Mouse (Mus musculus): Measurements from ENCODE around the gene Ankrd54. TPM values are rescaled to one million over a fixed set of nuclear protein-coding genes. Genes with fewer than 3 reads are reported as not detected.
A peak's percentile ranks its signal among the peaks of the same experiment; 100 is the strongest.
"Not testable (repeated sequence)": the region's sequence is repeated elsewhere in the genome, so short reads cannot be mapped to it uniquely, and the experiment has no call there.

Ankrd54 gene
- total RNA-seq, 2 experiments from 2014 or later: 23.9 to 26.5 TPM

GRCm38 (mm10) chr15:79044837-79045236, 17.9 kb downstream of the Ankrd54 start:
- DNase-seq (ENCODE audit: low spot score in 2 of 2): no peak

- no peak for DNase-seq (ENCODE audit: low spot score in 2 of 2)
These were observed 19.8 kb downstream of the Ankrd54 start for GRCm38 (mm10) chr15:79042721-79043491.

- no peak for DNase-seq (ENCODE audit: low spot score in 2 of 2)
These were observed 21.1 kb downstream of the Ankrd54 start, which contains the start of gene Galr3 for GRCm38 (mm10) chr15:79041585-79041984. Galr3 (plus strand) TSS chr15:79041885.

DNA sequence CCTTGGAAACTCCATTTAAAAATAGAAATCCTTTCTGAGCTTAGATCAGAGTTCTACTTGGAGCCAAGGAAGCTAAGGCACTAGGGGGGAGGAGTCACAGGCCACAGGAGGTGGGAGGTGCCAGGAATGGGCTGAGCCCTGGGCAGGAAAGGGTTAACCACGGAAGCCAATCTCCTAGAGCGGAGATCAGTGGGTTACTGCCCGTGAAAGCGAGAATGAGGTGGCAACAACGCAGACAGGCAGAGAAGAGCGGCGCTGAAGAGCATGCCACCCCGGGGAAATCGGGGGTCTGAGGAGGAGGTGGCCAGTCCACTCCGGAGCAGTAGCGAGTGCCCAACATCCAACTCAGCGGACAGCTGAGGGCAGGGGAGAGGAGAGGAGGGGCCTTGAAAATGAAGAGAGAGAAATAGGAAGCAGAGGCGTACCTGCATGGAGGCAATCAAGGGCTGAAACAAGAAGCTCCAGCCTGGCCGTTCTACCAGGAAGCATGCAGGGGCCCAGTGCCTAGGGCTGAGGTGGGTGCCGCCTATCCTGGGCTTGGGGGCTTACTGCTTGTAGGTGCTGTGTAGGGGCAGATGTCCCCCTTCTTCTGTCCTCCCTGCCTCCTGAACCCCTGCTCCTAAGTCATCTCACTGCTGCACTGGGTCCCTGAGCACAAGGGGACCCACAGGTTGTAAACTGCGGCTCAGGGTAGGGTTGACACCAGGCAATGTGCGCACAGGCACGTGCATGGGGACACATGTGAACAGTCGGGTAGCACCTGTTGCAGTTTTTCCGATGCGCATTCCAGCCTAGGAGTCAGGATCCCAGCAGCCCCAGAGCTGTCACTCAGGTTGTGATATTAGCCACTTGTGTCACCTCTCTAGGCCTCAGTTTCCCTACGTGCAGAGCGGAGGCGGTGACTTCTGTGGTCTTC, 21.9 kb downstream of the Ankrd54 start:
- DNase-seq (ENCODE audit: low spot score in 2 of 2): no peak

GRCm38 (mm10) chr15:79038853-79039252, 23.8 kb downstream of the Ankrd54 start:
- DNase-seq (ENCODE audit: low spot score in 2 of 2): peak; percentile 73 to 75

DNA sequence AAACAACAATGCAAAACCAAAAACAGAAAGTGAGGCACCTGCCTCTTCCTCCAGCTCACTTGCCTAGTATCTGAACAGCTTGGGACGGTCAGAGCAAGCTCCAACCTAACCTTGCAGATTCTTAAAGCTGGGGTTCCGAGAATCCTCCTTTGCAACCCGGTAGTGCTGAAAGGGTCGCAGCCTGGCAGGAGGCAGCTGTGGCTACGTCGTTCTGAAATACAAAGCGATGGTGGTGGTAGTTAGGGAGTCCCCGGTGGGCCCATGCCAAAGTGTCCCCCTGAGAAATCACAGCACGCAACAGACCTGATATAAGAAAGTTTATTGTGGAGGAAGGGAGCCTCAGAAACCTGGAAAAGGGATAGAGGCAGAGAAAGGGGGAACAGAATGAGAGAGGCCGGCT, 24.4 kb downstream of the Ankrd54 start:
- no peak for DNase-seq (ENCODE audit: low spot score in 2 of 2)

- peak; percentile 83 for DNase-seq (ENCODE audit: low spot score in 2 of 2)
These were observed 24.8 kb downstream of the Ankrd54 start for GRCm38 (mm10) chr15:79037913-79038328.

DNA sequence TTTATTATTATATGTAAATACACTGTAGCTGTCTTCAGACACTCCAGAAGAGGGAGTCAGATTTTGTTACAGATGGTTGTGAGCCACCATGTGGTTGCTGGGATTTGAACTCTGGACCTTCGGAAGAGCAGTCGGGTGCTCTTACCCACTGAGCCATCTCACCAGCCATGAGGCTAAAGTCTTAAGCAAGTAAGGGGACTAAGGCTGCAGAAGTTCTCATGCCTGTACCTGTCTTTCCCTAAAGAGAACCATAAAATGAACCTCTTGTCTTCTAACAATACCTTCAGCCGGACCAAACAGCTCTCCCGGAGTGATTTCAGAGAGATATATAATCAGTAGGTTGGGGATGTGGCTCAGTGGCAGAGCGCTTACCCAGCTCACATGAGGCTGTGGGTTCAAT, 30.8 kb downstream of the Ankrd54 start:
- DNase-seq (ENCODE audit: low spot score in 2 of 2): not testable (repeated sequence)

DNA sequence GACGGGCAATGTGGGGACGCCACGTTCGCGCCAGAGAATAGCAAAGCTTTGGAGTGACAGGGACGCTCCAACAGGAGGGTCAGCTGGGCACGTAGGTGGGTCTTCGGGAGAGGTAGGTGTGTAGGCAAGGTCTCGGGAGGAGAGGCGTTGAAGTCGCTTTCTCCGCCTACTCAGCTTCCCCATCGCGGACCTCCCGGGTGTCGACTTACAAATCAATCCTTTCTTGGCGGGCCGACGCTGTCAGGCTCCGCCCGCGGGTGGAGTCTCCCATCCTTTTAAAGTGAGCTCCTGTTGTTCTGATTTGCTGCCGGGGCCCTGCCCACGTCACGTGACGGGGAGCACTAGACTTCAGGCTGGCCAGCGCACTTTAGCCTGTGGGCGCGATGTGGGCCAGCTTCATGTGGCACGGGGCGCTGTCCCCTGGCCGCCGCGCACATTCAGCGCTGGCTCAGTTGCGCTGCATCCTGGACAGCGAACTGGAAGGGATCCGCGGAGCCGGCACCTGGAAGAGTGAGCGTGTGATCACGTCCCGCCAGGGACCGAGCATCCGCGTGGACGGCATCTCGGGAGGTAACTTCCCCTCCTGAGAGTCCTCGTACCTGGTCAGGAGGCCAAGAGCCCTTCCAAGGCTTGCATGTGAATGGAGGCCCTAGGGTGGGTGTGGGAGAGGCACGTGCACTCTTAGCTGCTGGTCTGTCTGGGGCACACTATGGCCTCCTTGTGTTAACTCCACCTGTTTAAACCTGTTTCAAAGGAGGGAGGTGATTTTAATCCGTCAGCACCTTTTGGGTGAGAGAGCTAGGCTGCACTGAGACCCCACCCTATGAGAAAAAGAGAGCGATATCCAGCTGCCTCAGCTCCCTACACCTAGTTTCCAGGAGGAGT, 31.9 kb downstream of the Ankrd54 start:
- peak; percentile 81 to 82 for DNase-seq (ENCODE audit: low spot score in 2 of 2)

GRCm38 (mm10) chr15:79029519-79030241, 33.0 kb downstream of the Ankrd54 start:
- no peak for DNase-seq (ENCODE audit: low spot score in 2 of 2)

DNA sequence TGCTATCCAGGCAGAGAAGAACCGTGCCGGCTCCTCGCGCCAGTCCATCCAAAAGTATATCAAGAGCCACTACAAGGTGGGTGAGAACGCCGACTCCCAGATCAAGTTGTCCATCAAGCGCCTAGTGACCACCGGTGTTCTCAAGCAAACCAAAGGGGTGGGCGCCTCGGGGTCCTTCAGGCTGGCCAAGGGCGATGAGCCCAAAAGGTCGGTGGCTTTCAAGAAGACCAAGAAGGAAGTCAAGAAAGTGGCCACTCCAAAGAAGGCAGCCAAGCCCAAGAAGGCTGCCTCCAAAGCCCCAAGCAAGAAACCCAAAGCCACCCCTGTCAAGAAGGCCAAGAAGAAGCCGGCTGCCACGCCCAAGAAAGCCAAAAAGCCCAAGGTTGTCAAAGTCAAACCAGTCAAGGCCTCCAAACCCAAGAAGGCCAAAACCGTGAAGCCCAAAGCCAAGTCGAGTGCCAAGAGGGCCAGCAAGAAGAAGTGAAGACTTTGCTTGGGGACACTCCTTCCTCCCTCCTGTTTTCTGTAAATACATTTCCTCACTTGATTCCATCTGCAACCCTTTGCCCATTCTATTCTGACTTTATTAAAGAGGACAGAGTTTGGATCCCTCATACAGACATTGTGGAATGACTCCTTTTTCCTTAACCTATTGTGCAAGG, 33.7 kb downstream of the Ankrd54 start:
- DNase-seq (ENCODE audit: low spot score in 2 of 2): no peak

- DNase-seq (ENCODE audit: low spot score in 2 of 2): peak; percentile 95 to 97
These were observed 34.4 kb downstream of the Ankrd54 start, which contains the start of gene H1f0 for GRCm38 (mm10) chr15:79028237-79028738. H1f0 (plus strand) TSS chr15:79028450.

- DNase-seq (ENCODE audit: low spot score in 2 of 2): peak; percentile 33 to 49
These were observed 35.1 kb downstream of the Ankrd54 start for GRCm38 (mm10) chr15:79027291-79028205.

- DNase-seq (ENCODE audit: low spot score in 2 of 2): no peak
These were observed 36.0 kb downstream of the Ankrd54 start for GRCm38 (mm10) chr15:79026511-79027290.

DNA sequence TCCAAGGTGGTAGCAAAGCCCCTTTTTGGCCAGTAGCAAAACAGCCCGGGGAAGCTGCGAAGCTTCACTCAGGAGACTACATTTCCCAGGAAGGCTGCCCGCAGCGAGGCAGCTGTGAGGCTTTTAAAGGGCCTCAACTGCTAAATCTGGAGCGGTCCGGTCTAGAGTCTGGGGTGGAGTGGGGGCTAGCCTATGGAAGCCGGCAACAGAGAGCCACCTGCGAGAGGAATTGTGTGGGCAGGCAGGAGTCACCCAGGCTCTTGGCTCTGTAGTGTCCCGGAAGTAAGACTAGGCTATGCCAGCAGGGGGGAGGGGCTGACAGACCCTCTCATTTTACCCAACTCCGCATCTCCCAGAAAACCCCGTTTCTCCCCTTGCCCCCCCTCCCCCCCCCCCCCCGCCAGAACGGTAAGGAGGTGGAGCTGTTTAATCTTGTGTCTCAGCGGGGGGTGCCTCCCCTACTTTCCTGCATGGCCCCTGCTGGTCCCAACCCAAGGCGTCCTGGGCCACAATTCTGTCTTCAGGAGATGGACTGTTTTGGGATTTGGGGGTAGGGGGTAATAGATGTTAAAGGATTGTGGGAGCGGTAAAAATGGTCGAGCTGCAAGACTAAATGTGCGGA, 36.9 kb downstream of the Ankrd54 start:
- DNase-seq (ENCODE audit: low spot score in 2 of 2): no peak

GRCm38 (mm10) chr15:79023366-79023765, 39.3 kb downstream of the Ankrd54 start:
- no peak for DNase-seq (ENCODE audit: low spot score in 2 of 2)

- DNase-seq (ENCODE audit: low spot score in 2 of 2): no peak
These were observed 39.9 kb downstream of the Ankrd54 start for GRCm38 (mm10) chr15:79022671-79023230.
